Mouse (Mus musculus): Measurements from ENCODE around the gene Rem1. TPM values are rescaled to one million over a fixed set of nuclear protein-coding genes. Genes with fewer than 3 reads are reported as not detected.

Rem1 gene
- polyA plus RNA-seq (2012; rRNA removed), result 12.4 and 16.2 TPM in 2 replicates

- Histone ChIP-seq H3K4me3 (replicated peaks; ENCODE audit: extremely low read depth, low read depth, low read length) (peak within 1 kb of the TSS; percentile 61), H3K4me1 (ENCODE audit: control insufficient read depth, insufficient read depth, low read length) (no peaks in the 10 kb centered on the region)
- DNase-seq, result no peak
- 3% methylated on average over 59 of the region's 59 CpGs for WGBS
- TF ChIP-seq POLR2A (IDR thresholded peaks at IDR 0.05; ENCODE audit: borderline replicate concordance, extremely low read depth, low read depth, low read length) (peak; percentile 50; the same call in 1 of the 2 replicates), CTCF (IDR thresholded peaks at IDR 0.05; ENCODE audit: insufficient read depth, low read length) (no peak)
Observed at GRCm38 (mm10) chr2:152626774-152627591, at the start of gene Rem1. Rem1 (plus strand) TSS chr2:152626951.

GRCm38 (mm10) chr2:152580107-152580506 is 46.6 kb upstream of the Rem1 start, which contains the start of gene Defb19:
Defb19 (minus strand) TSS chr2:152580312.
- Histone ChIP-seq H3K4me3 (replicated peaks; ENCODE audit: extremely low read depth, low read depth, low read length) (no peak within 1 kb of the TSS), H3K4me1 (ENCODE audit: control insufficient read depth, insufficient read depth, low read length) (no peaks in the 10 kb centered on the region)
- 67% methylated on average over 7 of the region's 7 CpGs for WGBS
- DNase-seq, result no peak
- no peak for TF ChIP-seq POLR2A (IDR thresholded peaks at IDR 0.05; ENCODE audit: borderline replicate concordance, extremely low read depth, low read depth, low read length)
- TF ChIP-seq CTCF (IDR thresholded peaks at IDR 0.05; ENCODE audit: insufficient read depth, low read length), result no peak

- Histone ChIP-seq H3K4me3 (replicated peaks; ENCODE audit: extremely low read depth, low read depth, low read length) (no peak overlapping the region), H3K4me1 (ENCODE audit: control insufficient read depth, insufficient read depth, low read length) (no peaks in the 10 kb centered on the region)
- DNase-seq, result no peak
- TF ChIP-seq CTCF (IDR thresholded peaks at IDR 0.05; ENCODE audit: insufficient read depth, low read length), result no peak
- TF ChIP-seq POLR2A (IDR thresholded peaks at IDR 0.05; ENCODE audit: borderline replicate concordance, extremely low read depth, low read depth, low read length), result no peak
- WGBS, result 76% methylated on average over 11 of the region's 11 CpGs
Observed at GRCm38 (mm10) chr2:152580612-152581011, 46.1 kb upstream of the Rem1 start.

GRCm38 (mm10) chr2:152586926-152587560 is 39.7 kb upstream of the Rem1 start:
- Histone ChIP-seq H3K4me3 (replicated peaks; ENCODE audit: extremely low read depth, low read depth, low read length) (no peak overlapping the region), H3K4me1 (ENCODE audit: control insufficient read depth, insufficient read depth, low read length) (no peaks in the 10 kb centered on the region)
- peak; percentile 21; the same call in 1 of the 2 replicates for TF ChIP-seq CTCF (IDR thresholded peaks at IDR 0.05; ENCODE audit: insufficient read depth, low read length)
- no peak for TF ChIP-seq POLR2A (IDR thresholded peaks at IDR 0.05; ENCODE audit: borderline replicate concordance, extremely low read depth, low read depth, low read length)
- WGBS, result 73% methylated on average over 4 of the region's 4 CpGs
- DNase-seq, result no peak

GRCm38 (mm10) chr2:152588450-152588849 is 38.3 kb upstream of the Rem1 start:
- TF ChIP-seq CTCF (IDR thresholded peaks at IDR 0.05; ENCODE audit: insufficient read depth, low read length) (no peak), POLR2A (IDR thresholded peaks at IDR 0.05; ENCODE audit: borderline replicate concordance, extremely low read depth, low read depth, low read length) (no peak)
- DNase-seq, result no peak
- 30% methylated on average over 2 of the region's 2 CpGs for WGBS
- no peak overlapping the region for H3K4me3 ChIP-seq (replicated peaks; ENCODE audit: extremely low read depth, low read depth, low read length)
- H3K4me1 ChIP-seq (ENCODE audit: control insufficient read depth, insufficient read depth, low read length), result no peaks in the 10 kb centered on the region

GRCm38 (mm10) chr2:152589021-152589420 is 37.7 kb upstream of the Rem1 start:
- no peak for DNase-seq
- no peak for TF ChIP-seq POLR2A (IDR thresholded peaks at IDR 0.05; ENCODE audit: borderline replicate concordance, extremely low read depth, low read depth, low read length)
- no peak for TF ChIP-seq CTCF (IDR thresholded peaks at IDR 0.05; ENCODE audit: insufficient read depth, low read length)
- WGBS, result 42% methylated on average over 6 of the region's 6 CpGs
- Histone ChIP-seq H3K4me1 (ENCODE audit: control insufficient read depth, insufficient read depth, low read length) (no peaks in the 10 kb centered on the region), H3K4me3 (replicated peaks; ENCODE audit: extremely low read depth, low read depth, low read length) (no peak overlapping the region)

- DNase-seq, result no peak
- H3K4me3 ChIP-seq (replicated peaks; ENCODE audit: extremely low read depth, low read depth, low read length), result no peak within 1 kb of the TSS
- WGBS, result 48% methylated on average over 7 of the region's 7 CpGs
- no peaks in the 10 kb centered on the region for H3K4me1 ChIP-seq (ENCODE audit: control insufficient read depth, insufficient read depth, low read length)
- TF ChIP-seq POLR2A (IDR thresholded peaks at IDR 0.05; ENCODE audit: borderline replicate concordance, extremely low read depth, low read depth, low read length) (no peak), CTCF (IDR thresholded peaks at IDR 0.05; ENCODE audit: insufficient read depth, low read length) (no peak)
Observed at GRCm38 (mm10) chr2:152599299-152599698, 27.5 kb upstream of the Rem1 start, which contains the start of gene Defb45. Defb45 (minus strand) TSS chr2:152599399.

GRCm38 (mm10) chr2:152600076-152600475 is 26.7 kb upstream of the Rem1 start:
- TF ChIP-seq POLR2A (IDR thresholded peaks at IDR 0.05; ENCODE audit: borderline replicate concordance, extremely low read depth, low read depth, low read length), result no peak
- TF ChIP-seq CTCF (IDR thresholded peaks at IDR 0.05; ENCODE audit: insufficient read depth, low read length), result no peak
- 79% methylated on average over 6 of the region's 6 CpGs for WGBS
- no peak overlapping the region for H3K4me3 ChIP-seq (replicated peaks; ENCODE audit: extremely low read depth, low read depth, low read length)

GRCm38 (mm10) chr2:152601275-152601960 is 25.3 kb upstream of the Rem1 start:
- TF ChIP-seq CTCF (IDR thresholded peaks at IDR 0.05; ENCODE audit: insufficient read depth, low read length) (peak; percentile 12; the same call in 1 of the 2 replicates), POLR2A (IDR thresholded peaks at IDR 0.05; ENCODE audit: borderline replicate concordance, extremely low read depth, low read depth, low read length) (no peak)
- DNase-seq, result no peak
- WGBS, result 64% methylated on average over 4 of the region's 4 CpGs
- H3K4me1 ChIP-seq (ENCODE audit: control insufficient read depth, insufficient read depth, low read length), result no peaks in the 10 kb centered on the region
- no peak overlapping the region for H3K4me3 ChIP-seq (replicated peaks; ENCODE audit: extremely low read depth, low read depth, low read length)

More at GRCm38 (mm10) chr2:152600076-152600475, 26.7 kb upstream of the Rem1 start:
- no peaks in the 10 kb centered on the region for H3K4me1 ChIP-seq (ENCODE audit: control insufficient read depth, insufficient read depth, low read length)
- DNase-seq, result no peak
